Mouse (Mus musculus): Measurements from ENCODE around the gene Grhpr. TPM values are rescaled to one million over a fixed set of nuclear protein-coding genes. Genes with fewer than 3 reads are reported as not detected.
"Not testable (repeated sequence)": the region's sequence is repeated elsewhere in the genome, so short reads cannot be mapped to it uniquely, and the experiment has no call there.

The Grhpr gene
- polyA plus RNA-seq, 1 experiment from 2014 or later = 38.9 TPM

DNA sequence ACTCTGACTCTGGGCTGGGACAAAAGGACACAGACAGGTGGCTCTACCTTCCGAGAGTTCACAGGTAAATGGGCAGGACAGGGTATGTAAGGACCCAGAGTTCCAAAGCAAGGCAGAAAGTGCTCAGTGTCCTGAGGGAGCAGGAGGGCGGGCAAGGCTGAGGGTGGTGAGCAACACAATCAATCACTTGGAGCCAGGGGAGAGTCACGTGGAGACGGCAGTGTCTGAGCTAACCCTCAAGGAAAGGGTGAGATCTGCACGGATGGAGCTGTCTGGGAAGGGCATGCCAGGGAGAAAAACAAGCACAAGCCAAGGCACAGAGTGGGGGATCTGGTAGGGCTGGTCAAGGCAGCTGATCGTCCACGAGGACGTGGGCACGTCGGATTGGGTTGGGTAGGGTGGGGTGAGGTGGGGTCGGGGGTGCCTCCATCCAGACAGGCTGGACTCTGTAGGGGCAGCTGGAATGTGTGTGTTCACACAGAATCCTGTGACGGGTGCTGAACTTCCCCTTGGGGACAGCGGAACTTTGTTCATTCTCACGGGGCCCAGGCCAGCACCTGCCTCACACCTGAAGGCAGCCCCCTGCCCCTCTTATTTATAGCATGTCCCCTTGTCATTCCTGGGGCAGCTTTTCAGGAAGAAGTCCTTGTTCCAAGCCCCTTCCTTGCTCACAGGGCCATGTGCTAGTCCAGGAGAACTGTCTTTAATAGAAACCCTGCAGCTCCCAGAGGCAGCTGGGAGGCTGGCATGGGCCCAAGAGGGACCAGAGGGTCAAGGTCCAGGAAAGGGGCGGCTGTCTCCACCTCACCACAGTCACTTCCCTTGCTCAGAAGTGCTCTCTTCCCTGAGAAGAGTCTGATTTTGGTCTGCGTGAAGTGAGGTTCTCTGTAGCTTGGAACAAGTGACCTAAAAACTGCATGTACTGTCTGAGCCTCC is 53.8 kb downstream of the Grhpr start:
- H3K9ac ChIP-seq = no peak overlapping the region
- ATAC-seq (ENCODE audit: low FRiP score, low read depth) = no peak
- no peak overlapping the region for H3K4me2 ChIP-seq (replicated peaks)
- H3K27ac ChIP-seq = no peak overlapping the region
- no peaks in the 10 kb centered on the region for H3K27me3 ChIP-seq (replicated peaks)
- WGBS = 71% methylated on average over 16 of the region's 16 CpGs
- H3K4me3 ChIP-seq = no peak overlapping the region
- H3K4me1 ChIP-seq = no peaks in the 10 kb centered on the region
- H3K36me3 ChIP-seq = peaks cover 70% of the 10 kb centered on the region
- H3K9me3 ChIP-seq = no peaks in the 10 kb centered on the region

DNA sequence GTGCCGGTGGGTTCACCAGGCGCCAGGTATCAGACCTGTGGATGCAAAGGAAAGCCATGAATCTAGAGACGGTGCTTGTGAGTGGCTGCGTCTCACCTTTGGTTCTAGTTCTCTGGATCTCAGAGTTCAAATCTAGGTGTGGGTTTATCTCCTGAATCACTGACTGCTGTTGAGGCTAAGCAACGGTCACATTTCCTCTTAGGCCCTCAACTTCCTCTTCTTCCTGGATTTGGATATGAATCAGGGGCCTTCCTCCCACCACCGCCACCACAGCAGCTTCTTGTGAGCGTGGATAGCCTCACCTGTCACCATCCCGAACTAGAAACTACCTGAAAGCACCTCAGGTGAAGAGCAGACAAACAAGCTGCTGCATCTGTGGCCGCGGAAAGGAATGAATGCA is 54.9 kb downstream of the Grhpr start:
- no peak overlapping the region for H3K4me2 ChIP-seq (replicated peaks)
- H3K27me3 ChIP-seq (replicated peaks) = no peaks in the 10 kb centered on the region
- H3K36me3 ChIP-seq = peaks cover 70% of the 10 kb centered on the region
- H3K27ac ChIP-seq = no peak overlapping the region
- H3K9ac ChIP-seq = no peak overlapping the region
- H3K4me3 ChIP-seq = no peak overlapping the region
- WGBS = 89% methylated on average over 10 of the region's 10 CpGs
- ATAC-seq (ENCODE audit: low FRiP score, low read depth) = no peak
- no peaks in the 10 kb centered on the region for H3K9me3 ChIP-seq
- no peaks in the 10 kb centered on the region for H3K4me1 ChIP-seq

DNA sequence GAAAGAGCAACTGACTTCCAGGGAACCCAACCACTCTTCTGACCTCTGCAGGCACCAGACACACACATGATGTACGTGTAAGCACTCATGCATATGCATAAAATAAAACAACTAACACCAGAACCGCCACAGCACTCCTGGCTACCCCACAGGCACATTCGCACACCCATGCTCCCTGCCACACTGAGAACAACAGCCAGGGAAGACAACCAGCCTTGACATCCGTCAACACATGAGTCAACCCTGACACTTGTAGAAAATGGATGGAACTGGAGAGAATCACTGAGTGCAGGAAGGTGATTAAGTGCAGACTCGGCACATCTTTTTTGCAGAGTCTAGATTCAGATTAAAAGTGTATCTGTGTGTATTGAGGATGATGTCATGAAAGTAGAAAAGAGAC is 55.4 kb downstream of the Grhpr start:
- peaks cover 70% of the 10 kb centered on the region for H3K36me3 ChIP-seq

DNA sequence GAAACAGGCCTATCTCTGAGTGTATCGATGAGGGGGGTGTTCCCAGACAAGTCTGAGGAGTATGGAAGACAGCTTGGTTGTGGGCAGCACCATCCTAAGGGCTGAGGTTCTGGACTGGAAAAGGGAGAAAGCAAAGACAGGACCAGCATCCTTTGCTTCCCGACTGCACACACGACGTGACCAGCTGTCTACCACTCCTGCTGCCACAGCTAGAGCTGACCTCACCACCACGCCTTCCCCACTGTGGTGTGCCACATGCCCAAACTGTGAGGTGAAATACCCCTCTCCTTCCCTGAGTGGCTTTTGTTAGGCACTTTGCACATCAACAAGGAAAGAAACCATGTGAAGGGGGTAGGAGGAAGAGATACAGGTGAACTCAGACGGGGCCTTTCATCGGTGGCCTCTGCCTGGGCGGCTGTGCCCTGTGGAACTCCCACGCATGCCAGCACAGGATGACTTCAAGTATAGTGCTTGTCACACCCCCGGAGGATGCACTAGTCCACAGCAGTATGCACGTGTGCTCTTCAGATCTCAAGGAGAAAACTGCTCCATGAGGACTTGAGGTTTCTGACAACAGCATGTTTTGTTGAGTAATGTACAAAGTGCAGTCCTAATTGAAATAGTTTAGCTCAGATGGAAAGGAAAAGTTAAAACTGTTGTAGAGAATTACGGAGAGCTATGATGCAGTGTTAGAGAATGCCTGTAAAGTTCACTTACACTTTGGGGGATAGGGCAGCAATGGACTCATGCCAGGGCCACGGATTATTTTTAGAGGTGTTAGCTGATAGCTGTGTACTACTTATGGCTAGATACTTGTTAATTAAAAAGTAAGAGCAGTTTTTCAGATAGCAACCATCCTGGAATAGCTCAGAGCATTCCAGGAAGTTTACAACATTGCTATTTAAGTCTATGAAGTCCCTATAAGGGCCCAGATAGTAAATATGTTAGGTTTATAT is 56.5 kb downstream of the Grhpr start:
- WGBS = 91% methylated on average over 13 of the region's 13 CpGs
- H3K27ac ChIP-seq = no peak overlapping the region
- no peaks in the 10 kb centered on the region for H3K27me3 ChIP-seq (replicated peaks)
- no peak for ATAC-seq (ENCODE audit: low FRiP score, low read depth)
- no peaks in the 10 kb centered on the region for H3K9me3 ChIP-seq
- no peak overlapping the region for H3K4me3 ChIP-seq
- H3K4me1 ChIP-seq = no peaks in the 10 kb centered on the region
- peaks cover 61% of the 10 kb centered on the region for H3K36me3 ChIP-seq
- H3K4me2 ChIP-seq (replicated peaks) = no peak overlapping the region
- no peak overlapping the region for H3K9ac ChIP-seq

More for the DNA sequence above, 55.4 kb downstream of the Grhpr start:
- Histone ChIP-seq H3K9me3 (no peaks in the 10 kb centered on the region), H3K4me3 (no peak overlapping the region), H3K27ac (no peak overlapping the region), H3K27me3 (replicated peaks) (no peaks in the 10 kb centered on the region), H3K4me1 (no peaks in the 10 kb centered on the region), H3K9ac (no peak overlapping the region), H3K4me2 (replicated peaks) (no peak overlapping the region)
- 86% methylated on average over 5 of the region's 5 CpGs for WGBS
- ATAC-seq (ENCODE audit: low FRiP score, low read depth) = no peak

DNA sequence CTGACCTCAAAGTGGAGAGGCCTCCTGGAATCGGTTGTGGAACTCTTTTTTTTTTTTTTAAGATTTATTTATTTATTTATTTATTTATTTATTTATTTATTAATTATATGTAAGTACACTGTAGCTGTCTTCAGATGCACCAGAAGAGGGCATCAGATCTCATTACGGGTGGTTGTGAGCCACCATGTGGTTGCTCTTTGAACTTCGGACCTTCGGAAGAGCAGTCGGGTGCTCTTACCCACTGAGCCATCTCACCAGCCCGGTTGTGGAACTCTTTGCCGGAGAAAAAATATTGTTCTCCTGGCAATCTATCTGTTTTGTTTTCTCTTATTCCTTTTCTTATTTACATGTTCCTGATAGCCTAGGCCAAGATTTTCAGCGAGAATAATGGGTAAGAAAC is 57.7 kb downstream of the Grhpr start:
- 56% methylated on average over 8 of the region's 8 CpGs for WGBS
- not testable (repeated sequence) for H3K4me1 ChIP-seq; H3K9ac ChIP-seq; H3K27ac ChIP-seq; H3K4me3 ChIP-seq; H3K27me3 ChIP-seq (replicated peaks); ATAC-seq (ENCODE audit: low FRiP score, low read depth); H3K9me3 ChIP-seq; H3K4me2 ChIP-seq (replicated peaks)
- peaks cover 58% of the 10 kb centered on the region for H3K36me3 ChIP-seq

DNA sequence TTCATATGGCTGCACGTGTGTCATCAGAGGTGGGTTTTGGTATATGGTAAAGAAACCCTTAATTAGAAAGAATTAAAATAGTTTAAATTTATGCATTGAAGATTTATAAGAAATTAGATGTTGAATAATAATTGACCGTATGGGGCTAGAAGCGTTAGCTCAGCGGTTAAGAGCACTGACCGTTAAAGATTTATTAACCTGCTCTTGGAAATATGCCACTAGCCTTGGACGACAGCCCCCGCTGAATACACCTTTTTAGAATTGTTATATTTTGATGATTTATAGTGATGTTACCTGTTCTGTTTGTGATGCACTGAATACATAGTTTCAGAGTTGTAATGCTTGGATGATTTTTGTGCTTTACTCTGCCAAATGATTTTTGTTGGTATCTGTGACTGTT is 58.4 kb downstream of the Grhpr start:
- not testable (repeated sequence) for H3K4me1 ChIP-seq; H3K4me3 ChIP-seq; H3K4me2 ChIP-seq (replicated peaks); H3K27me3 ChIP-seq (replicated peaks); ATAC-seq (ENCODE audit: low FRiP score, low read depth); H3K27ac ChIP-seq; H3K9ac ChIP-seq; H3K9me3 ChIP-seq
- WGBS = 90% methylated on average over 7 of the region's 7 CpGs
- H3K36me3 ChIP-seq = peaks cover 60% of the 10 kb centered on the region

Other genes with a start within 250 kb of the Grhpr start
- 28.2 and 34.9 TPM in 2 replicates for gene Zcchc7, start 225.5 kb upstream of the Grhpr start, polyA plus RNA-seq (2016; fragmentation: Nextera tagmentation; extraction: Ambion mirVana)
- gene Zbtb5, start 31.0 kb downstream of the Grhpr start, polyA plus RNA-seq (2016; fragmentation: Nextera tagmentation; extraction: Ambion mirVana) = 43.6 and 46.2 TPM in 2 replicates
- gene Polr1e, start 37.2 kb downstream of the Grhpr start, polyA plus RNA-seq (2016; fragmentation: Nextera tagmentation; extraction: Ambion mirVana) = 43.7 and 47.5 TPM in 2 replicates
- gene Fbxo10, start 103.2 kb downstream of the Grhpr start, polyA plus RNA-seq (2016; fragmentation: Nextera tagmentation; extraction: Ambion mirVana) = 15.9 and 16.0 TPM in 2 replicates
- 150 and 163 TPM in 2 replicates for gene Tomm5, start 126.7 kb downstream of the Grhpr start, polyA plus RNA-seq (2016; fragmentation: Nextera tagmentation; extraction: Ambion mirVana)
- 4.1 and 5.5 TPM in 2 replicates for gene Frmpd1, start 203.5 kb downstream of the Grhpr start, polyA plus RNA-seq (2016; fragmentation: Nextera tagmentation; extraction: Ambion mirVana)